Mouse (Mus musculus): ENCODE results near the gene Sumo1. TPM values are rescaled to one million over a fixed set of nuclear protein-coding genes. Genes with fewer than 3 reads are reported as not detected.

The Sumo1 gene
- polyA plus RNA-seq, 1 experiment from 2014 or later, result 528 TPM

DNA sequence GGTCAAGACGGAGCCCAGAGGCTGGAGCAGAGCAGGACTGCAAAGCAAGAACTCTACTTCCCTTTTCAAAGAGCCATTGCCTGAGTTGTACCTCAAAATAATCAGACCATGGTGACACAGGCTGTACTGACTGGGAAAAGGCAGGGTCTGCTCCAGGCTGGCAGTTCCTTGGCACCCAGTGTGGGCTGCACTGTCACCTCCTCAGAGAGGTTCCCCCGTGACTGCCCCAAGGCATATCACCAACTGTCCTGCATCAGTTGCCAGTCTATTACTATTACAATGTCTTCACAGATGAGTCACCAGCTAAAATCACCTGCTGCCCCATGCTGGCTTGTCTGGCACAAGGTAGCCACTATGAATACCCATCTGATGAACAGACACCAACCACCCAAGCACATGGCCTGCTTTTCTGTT, 77.0 kb downstream of the Sumo1 start:
- H3K4me3 ChIP-seq (ENCODE audit: low read depth, low read length), result no peak overlapping the region
- H3K4me1 ChIP-seq (ENCODE audit: control insufficient read depth, insufficient read depth, low read length), result peaks cover 12% of the 10 kb centered on the region
- 61% methylated on average over 2 of the region's 2 CpGs for WGBS
- H3K9me3 ChIP-seq (replicated peaks; ENCODE audit: control insufficient read depth, low read length), result no peaks in the 10 kb centered on the region
- no peak for DNase-seq (ENCODE audit: low spot score)
- no peaks in the 10 kb centered on the region for H3K36me3 ChIP-seq (ENCODE audit: control insufficient read depth, insufficient read depth, low read length)
- no peak overlapping the region for H3K9ac ChIP-seq (ENCODE audit: low read length)
- H3K27ac ChIP-seq (ENCODE audit: low read depth, low read length), result no peak overlapping the region
- ATAC-seq, result no peak
- H3K4me2 ChIP-seq (ENCODE audit: low read length), result no peak overlapping the region
- peaks cover 11% of the 10 kb centered on the region; the same call in 1 of the 2 replicates for H3K27me3 ChIP-seq (replicated peaks; ENCODE audit: control insufficient read depth, insufficient read depth, low read length)

GRCm38 (mm10) chr1:59592876-59593275, 77.8 kb downstream of the Sumo1 start:
- 8% methylated on average over 12 of the region's 12 CpGs for WGBS
- Histone ChIP-seq H3K27ac (ENCODE audit: low read depth, low read length) (no peak overlapping the region), H3K9me3 (replicated peaks; ENCODE audit: control insufficient read depth, low read length) (no peaks in the 10 kb centered on the region), H3K27me3 (replicated peaks; ENCODE audit: control insufficient read depth, insufficient read depth, low read length) (peaks cover 11% of the 10 kb centered on the region; the same call in 1 of the 2 replicates), H3K9ac (ENCODE audit: low read length) (0 out of 2 replicates have a peak overlapping the region, but pooled peaks have one; percentile 21), H3K4me1 (ENCODE audit: control insufficient read depth, insufficient read depth, low read length) (peaks cover 12% of the 10 kb centered on the region), H3K36me3 (ENCODE audit: control insufficient read depth, insufficient read depth, low read length) (no peaks in the 10 kb centered on the region), H3K4me3 (ENCODE audit: low read depth, low read length) (peak overlapping the region; percentile 14; the same call in 1 of the 2 replicates), H3K4me2 (ENCODE audit: low read length) (peak overlapping the region; percentile 38)
- peak; percentile 62 for DNase-seq (ENCODE audit: low spot score)
- ATAC-seq, result peak; percentile 69

DNA sequence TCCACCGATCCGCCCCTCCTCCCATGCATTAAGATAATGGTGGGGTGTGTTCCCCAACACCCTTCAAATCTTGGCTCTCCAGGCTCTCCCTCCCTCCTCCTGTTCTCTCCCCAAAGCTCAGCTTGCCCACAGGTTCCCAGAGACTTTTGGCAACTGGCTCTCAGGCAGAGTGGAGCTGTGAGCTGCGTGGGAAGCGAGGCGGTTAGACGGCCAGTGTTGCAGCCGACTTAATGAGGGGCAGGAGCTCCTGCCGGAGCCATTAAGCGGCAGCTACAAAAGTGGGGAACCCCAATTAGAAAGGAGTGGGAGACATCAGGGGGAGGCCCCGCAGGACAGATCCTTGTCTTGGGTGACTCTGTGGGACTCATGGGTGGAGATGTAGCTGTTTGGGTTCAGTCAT, 78.3 kb downstream of the Sumo1 start:
- H3K27me3 ChIP-seq (replicated peaks; ENCODE audit: control insufficient read depth, insufficient read depth, low read length), result peaks cover 11% of the 10 kb centered on the region; the same call in 1 of the 2 replicates
- WGBS, result 2% methylated on average over 10 of the region's 10 CpGs
- 0 out of 2 replicates have a peak overlapping the region, but pooled peaks have one; percentile 14 for H3K27ac ChIP-seq (ENCODE audit: low read depth, low read length)
- 0 out of 2 replicates have a peak overlapping the region, but pooled peaks have one; percentile 21 for H3K9ac ChIP-seq (ENCODE audit: low read length)
- H3K9me3 ChIP-seq (replicated peaks; ENCODE audit: control insufficient read depth, low read length), result no peaks in the 10 kb centered on the region
- ATAC-seq (peak; percentile 46; the same call in 1 of the 2 replicates), DNase-seq (ENCODE audit: low spot score) (peak; percentile 53)
- H3K36me3 ChIP-seq (ENCODE audit: control insufficient read depth, insufficient read depth, low read length), result no peaks in the 10 kb centered on the region
- peaks cover 12% of the 10 kb centered on the region for H3K4me1 ChIP-seq (ENCODE audit: control insufficient read depth, insufficient read depth, low read length)
- H3K4me2 ChIP-seq (ENCODE audit: low read length), result peak overlapping the region; percentile 38
- H3K4me3 ChIP-seq (ENCODE audit: low read depth, low read length), result peak overlapping the region; percentile 14; the same call in 1 of the 2 replicates

DNA sequence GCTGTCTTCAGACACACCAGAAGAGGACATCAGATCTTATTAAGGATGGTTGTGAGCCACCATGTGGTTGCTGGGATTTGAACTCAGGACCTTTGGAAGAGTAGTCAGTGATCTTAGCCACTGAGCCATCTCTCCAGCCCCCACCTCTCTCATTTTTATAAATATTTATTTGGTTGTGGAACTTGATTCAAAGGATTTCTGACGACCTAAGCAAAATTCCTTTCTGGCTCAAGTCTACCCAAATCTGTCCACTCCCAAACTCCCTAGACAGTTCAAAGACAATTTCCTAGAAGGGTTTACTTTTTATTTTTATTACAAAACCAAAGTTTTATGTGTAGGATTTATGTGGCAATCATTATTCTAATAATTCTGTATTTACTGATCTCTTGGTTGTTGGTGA, 81.4 kb downstream of the Sumo1 start:
- Histone ChIP-seq H3K9me3 (replicated peaks; ENCODE audit: control insufficient read depth, low read length) (no peaks in the 10 kb centered on the region), H3K4me3 (ENCODE audit: low read depth, low read length) (no peak overlapping the region), H3K27me3 (replicated peaks; ENCODE audit: control insufficient read depth, insufficient read depth, low read length) (peaks cover 11% of the 10 kb centered on the region), H3K4me2 (ENCODE audit: low read length) (no peak overlapping the region), H3K36me3 (ENCODE audit: control insufficient read depth, insufficient read depth, low read length) (no peaks in the 10 kb centered on the region), H3K27ac (ENCODE audit: low read depth, low read length) (no peak overlapping the region), H3K4me1 (ENCODE audit: control insufficient read depth, insufficient read depth, low read length) (peaks cover 12% of the 10 kb centered on the region), H3K9ac (ENCODE audit: low read length) (no peak overlapping the region)
- ATAC-seq (no peak), DNase-seq (ENCODE audit: low spot score) (no peak)
- 89% methylated on average over 1 of the region's 1 CpGs for WGBS

DNA sequence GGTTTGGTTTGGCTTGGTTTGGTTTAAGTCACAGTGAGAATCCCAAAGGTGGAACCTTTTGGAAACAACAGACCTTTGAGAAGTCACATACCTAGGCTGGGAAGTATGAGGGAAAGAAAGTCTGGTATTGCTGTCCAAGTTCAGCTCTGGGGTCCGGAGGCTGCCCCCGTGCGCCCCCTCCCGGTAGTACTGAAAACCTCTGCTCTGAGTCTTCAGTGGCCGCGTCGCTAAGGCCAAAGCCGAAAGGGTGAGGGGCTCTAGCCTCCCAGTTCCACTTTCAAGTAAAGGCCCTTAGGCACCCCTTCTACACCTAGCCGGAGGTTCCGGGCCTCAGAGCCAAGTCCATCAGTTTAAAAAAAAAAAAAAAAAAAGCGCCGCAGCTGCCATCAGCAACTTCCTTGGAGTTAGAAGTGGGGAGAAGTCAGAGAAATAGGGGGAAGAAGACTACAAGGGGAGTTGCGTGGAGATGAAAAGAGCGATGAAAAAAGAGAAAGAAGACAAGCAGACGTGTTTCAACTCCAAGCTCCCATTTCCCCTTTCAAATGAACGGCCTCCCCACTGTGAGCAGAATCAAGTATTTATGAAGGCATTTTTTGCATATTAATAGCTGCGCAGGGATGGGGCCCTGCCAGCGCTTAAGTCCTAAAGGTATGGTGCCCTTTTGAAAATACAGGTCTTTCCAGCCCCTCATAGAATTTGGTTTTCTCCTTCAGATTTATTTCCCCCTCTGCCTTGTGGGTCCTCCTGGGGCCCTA, 85.8 kb downstream of the Sumo1 start:
- ATAC-seq, result peak; percentile 67; the same call in 1 of the 2 replicates
- no peaks in the 10 kb centered on the region for H3K36me3 ChIP-seq (ENCODE audit: control insufficient read depth, insufficient read depth, low read length)

DNA sequence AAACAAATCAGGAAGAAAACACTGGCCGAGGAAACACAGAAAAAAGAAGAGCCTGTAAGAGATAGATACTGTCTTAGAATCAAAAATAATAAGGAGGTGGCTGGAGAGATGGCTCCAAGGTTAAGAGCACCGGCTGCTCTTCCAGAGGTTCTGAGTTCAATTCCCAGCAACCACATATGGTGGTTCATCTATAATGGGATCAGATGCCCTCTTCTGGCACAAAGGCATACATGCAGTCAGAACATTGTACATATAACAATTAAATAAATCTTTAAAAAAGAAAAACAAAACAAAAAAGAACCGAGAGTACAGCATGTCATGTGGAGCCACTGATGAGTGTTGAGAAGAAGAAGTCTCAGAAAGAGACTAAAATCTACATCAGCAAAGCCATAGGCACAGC, 89.8 kb downstream of the Sumo1 start:
- Histone ChIP-seq H3K4me2 (ENCODE audit: low read length) (no peak overlapping the region), H3K9me3 (replicated peaks; ENCODE audit: control insufficient read depth, low read length) (no peaks in the 10 kb centered on the region), H3K9ac (ENCODE audit: low read length) (no peak overlapping the region), H3K27me3 (replicated peaks; ENCODE audit: control insufficient read depth, insufficient read depth, low read length) (no peaks in the 10 kb centered on the region; the same call in 1 of the 2 replicates), H3K36me3 (ENCODE audit: control insufficient read depth, insufficient read depth, low read length) (no peaks in the 10 kb centered on the region), H3K27ac (ENCODE audit: low read depth, low read length) (no peak overlapping the region), H3K4me1 (ENCODE audit: control insufficient read depth, insufficient read depth, low read length) (no peaks in the 10 kb centered on the region), H3K4me3 (ENCODE audit: low read depth, low read length) (no peak overlapping the region)
- DNase-seq (ENCODE audit: low spot score) (no peak), ATAC-seq (no peak)
- WGBS, result 89% methylated on average over 3 of the region's 3 CpGs

More for the DNA sequence above, 85.8 kb downstream of the Sumo1 start:
- H3K4me1 ChIP-seq (ENCODE audit: control insufficient read depth, insufficient read depth, low read length), result no peaks in the 10 kb centered on the region
- no peaks in the 10 kb centered on the region; the same call in 1 of the 2 replicates for H3K27me3 ChIP-seq (replicated peaks; ENCODE audit: control insufficient read depth, insufficient read depth, low read length)
- 10% methylated on average over 18 of the region's 18 CpGs for WGBS
- peak overlapping the region; percentile 12; the same call in 1 of the 2 replicates for H3K4me2 ChIP-seq (ENCODE audit: low read length)
- no peak overlapping the region for H3K4me3 ChIP-seq (ENCODE audit: low read depth, low read length)
- DNase-seq (ENCODE audit: low spot score), result peak; percentile 61
- no peak overlapping the region for H3K9ac ChIP-seq (ENCODE audit: low read length)
- no peak overlapping the region for H3K27ac ChIP-seq (ENCODE audit: low read depth, low read length)
- H3K9me3 ChIP-seq (replicated peaks; ENCODE audit: control insufficient read depth, low read length), result no peaks in the 10 kb centered on the region

GRCm38 (mm10) chr1:59580131-59580751, 90.4 kb downstream of the Sumo1 start:
- DNase-seq (ENCODE audit: low spot score) (no peak), ATAC-seq (no peak)
- 75% methylated on average over 8 of the region's 8 CpGs for WGBS
- H3K27me3 ChIP-seq (replicated peaks; ENCODE audit: control insufficient read depth, insufficient read depth, low read length), result no peaks in the 10 kb centered on the region
- H3K27ac ChIP-seq (ENCODE audit: low read depth, low read length), result no peak overlapping the region
- no peaks in the 10 kb centered on the region for H3K36me3 ChIP-seq (ENCODE audit: control insufficient read depth, insufficient read depth, low read length)
- no peak overlapping the region for H3K4me3 ChIP-seq (ENCODE audit: low read depth, low read length)
- H3K4me2 ChIP-seq (ENCODE audit: low read length), result no peak overlapping the region
- H3K4me1 ChIP-seq (ENCODE audit: control insufficient read depth, insufficient read depth, low read length), result no peaks in the 10 kb centered on the region
- no peaks in the 10 kb centered on the region for H3K9me3 ChIP-seq (replicated peaks; ENCODE audit: control insufficient read depth, low read length)
- H3K9ac ChIP-seq (ENCODE audit: low read length), result no peak overlapping the region

GRCm38 (mm10) chr1:59579327-59579726, 91.3 kb downstream of the Sumo1 start:
- H3K4me1 ChIP-seq (ENCODE audit: control insufficient read depth, insufficient read depth, low read length), result peaks cover under 1% of the 10 kb centered on the region; the same call in 1 of the 2 replicates
- no peaks in the 10 kb centered on the region for H3K27me3 ChIP-seq (replicated peaks; ENCODE audit: control insufficient read depth, insufficient read depth, low read length)
- H3K4me3 ChIP-seq (ENCODE audit: low read depth, low read length), result no peak overlapping the region
- DNase-seq (ENCODE audit: low spot score), result no peak
- no peaks in the 10 kb centered on the region for H3K9me3 ChIP-seq (replicated peaks; ENCODE audit: control insufficient read depth, low read length)
- no peak for ATAC-seq
- H3K9ac ChIP-seq (ENCODE audit: low read length), result no peak overlapping the region
- no peak overlapping the region for H3K4me2 ChIP-seq (ENCODE audit: low read length)
- WGBS, result 91% methylated on average over 5 of the region's 5 CpGs
- no peaks in the 10 kb centered on the region for H3K36me3 ChIP-seq (ENCODE audit: control insufficient read depth, insufficient read depth, low read length)
- H3K27ac ChIP-seq (ENCODE audit: low read depth, low read length), result no peak overlapping the region

GRCm38 (mm10) chr1:59578770-59579169, 91.9 kb downstream of the Sumo1 start:
- Histone ChIP-seq H3K4me3 (ENCODE audit: low read depth, low read length) (no peak overlapping the region), H3K27ac (ENCODE audit: low read depth, low read length) (no peak overlapping the region), H3K4me1 (ENCODE audit: control insufficient read depth, insufficient read depth, low read length) (peaks cover 4% of the 10 kb centered on the region), H3K27me3 (replicated peaks; ENCODE audit: control insufficient read depth, insufficient read depth, low read length) (no peaks in the 10 kb centered on the region), H3K36me3 (ENCODE audit: control insufficient read depth, insufficient read depth, low read length) (no peaks in the 10 kb centered on the region), H3K4me2 (ENCODE audit: low read length) (no peak overlapping the region), H3K9ac (ENCODE audit: low read length) (no peak overlapping the region), H3K9me3 (replicated peaks; ENCODE audit: control insufficient read depth, low read length) (no peaks in the 10 kb centered on the region)
- 88% methylated on average over 4 of the region's 4 CpGs for WGBS
- ATAC-seq (no peak), DNase-seq (ENCODE audit: low spot score) (no peak)
